Mouse (Mus musculus): Measurements from ENCODE around the gene Olfr93.
"Not testable (repeated sequence)": the region's sequence is repeated elsewhere in the genome, so short reads cannot be mapped to it uniquely, and the experiment has no call there.

Gene Olfr93

DNA sequence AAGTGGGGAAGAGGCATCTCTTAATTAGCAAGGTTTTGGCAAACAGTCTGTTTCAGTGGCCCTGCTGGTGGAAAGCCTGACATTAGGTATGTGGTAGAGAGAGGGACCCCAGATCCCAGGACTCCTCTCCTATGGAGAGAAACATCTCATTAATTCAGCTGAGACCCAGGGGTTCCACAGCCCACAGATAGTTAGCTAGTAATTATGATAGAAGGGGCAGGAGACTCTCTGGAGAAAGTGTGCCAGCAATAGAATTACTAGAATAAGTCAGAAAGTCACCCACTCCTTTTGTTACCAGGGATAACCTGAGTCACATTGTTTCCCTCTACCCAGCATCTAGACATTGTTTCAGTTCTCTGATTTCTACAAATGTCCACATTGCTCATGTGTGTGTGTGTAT lies at the start of gene Olfr93:
TSS of gene Olfr93 (minus strand) at position 101 of the 400 bp plus-strand sequence.
- no peak for DNase-seq (ENCODE audit: low read depth, low spot score)

DNA sequence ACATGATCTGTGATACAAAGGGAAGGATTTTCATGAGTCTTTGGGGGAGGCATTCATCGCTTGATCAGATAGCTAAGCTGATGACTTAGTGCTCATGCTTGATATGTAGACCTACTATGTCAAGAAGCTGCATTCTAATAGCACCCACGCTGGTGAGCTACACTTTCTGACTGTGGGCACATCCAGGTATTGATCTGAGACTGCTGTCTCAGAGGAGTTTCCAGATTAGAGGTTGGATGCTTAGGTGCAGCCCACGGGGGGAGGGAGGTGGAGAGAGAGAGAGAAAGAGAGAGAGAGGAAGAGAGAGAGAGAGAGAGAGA lies 42.6 kb upstream of the Olfr93 start:
- DNase-seq (ENCODE audit: low read depth, low spot score) = no peak

- peak; percentile 83 for DNase-seq (ENCODE audit: low read depth, low spot score)
Measured at GRCm38 (mm10) chr17:37203206-37203916, 42.1 kb upstream of the Olfr93 start.

DNA sequence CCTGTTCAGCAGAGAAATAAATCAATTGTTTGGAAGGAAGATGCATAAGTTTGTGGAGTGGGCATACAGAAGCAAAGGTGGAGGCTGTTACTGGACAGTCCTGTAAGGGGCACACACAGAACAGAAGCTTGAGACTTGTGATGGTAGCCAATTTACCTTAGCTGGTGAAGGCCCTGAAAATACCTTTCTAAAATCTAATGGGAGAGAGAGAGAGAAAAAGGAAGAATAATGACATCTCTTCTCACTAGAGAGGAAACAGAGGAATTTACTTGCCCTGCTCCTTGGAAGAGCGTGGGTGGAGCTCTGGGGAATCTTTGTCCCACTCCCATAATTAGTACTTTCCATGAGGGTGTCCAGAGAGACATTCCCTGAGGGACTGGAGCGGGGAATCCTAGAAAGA lies 39.6 kb upstream of the Olfr93 start, which contains the start of gene Olfr94:
TSS of gene Olfr94 (minus strand) at position 101 of the 400 bp plus-strand sequence.
- no peak for DNase-seq (ENCODE audit: low read depth, low spot score)

GRCm38 (mm10) chr17:37196845-37197724 lies 35.8 kb upstream of the Olfr93 start:
- peak; percentile 48 for DNase-seq (ENCODE audit: low read depth, low spot score)

GRCm38 (mm10) chr17:37194782-37195181 lies 33.5 kb upstream of the Olfr93 start:
- DNase-seq (ENCODE audit: low read depth, low spot score) = no peak

DNA sequence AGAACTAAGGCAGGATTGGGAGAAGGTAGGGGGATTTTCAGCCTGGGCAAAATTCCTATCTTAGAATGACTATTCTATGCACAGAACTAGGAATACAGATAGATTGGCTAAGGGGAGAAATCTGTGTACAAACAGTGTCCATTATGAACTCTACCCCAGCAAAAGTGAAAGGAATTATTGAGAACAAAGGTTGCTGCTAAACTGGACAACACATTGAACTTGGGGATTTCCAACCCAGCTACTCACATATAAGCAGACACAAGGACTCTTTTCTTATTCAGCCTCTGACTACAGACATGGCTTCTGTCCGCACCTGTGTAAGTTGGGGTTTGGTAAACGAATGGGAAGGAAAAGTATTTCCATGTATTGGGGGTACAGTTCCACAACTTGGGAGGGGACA lies 32.4 kb upstream of the Olfr93 start, which contains the start of gene Ubd:
TSS of gene Ubd (plus strand) at position 237 of the 400 bp plus-strand sequence.
- no peak for DNase-seq (ENCODE audit: low read depth, low spot score)

- DNase-seq (ENCODE audit: low read depth, low spot score) = no peak
Measured at GRCm38 (mm10) chr17:37193032-37193431, 31.7 kb upstream of the Olfr93 start.

GRCm38 (mm10) chr17:37190711-37191110 lies 29.4 kb upstream of the Olfr93 start:
- peak; percentile 78 for DNase-seq (ENCODE audit: low read depth, low spot score)

GRCm38 (mm10) chr17:37185474-37185873 lies 24.2 kb upstream of the Olfr93 start:
- no peak for DNase-seq (ENCODE audit: low read depth, low spot score)

GRCm38 (mm10) chr17:37131366-37131765 lies 29.9 kb downstream of the Olfr93 start:
- DNase-seq (ENCODE audit: low read depth, low spot score) = not testable (repeated sequence)

- no peak for DNase-seq (ENCODE audit: low read depth, low spot score)
Measured at GRCm38 (mm10) chr17:37119988-37120387, 41.3 kb downstream of the Olfr93 start, which contains the start of gene Olfr92. Gene Olfr92 (minus strand): TSS chr17:37120088.

DNA sequence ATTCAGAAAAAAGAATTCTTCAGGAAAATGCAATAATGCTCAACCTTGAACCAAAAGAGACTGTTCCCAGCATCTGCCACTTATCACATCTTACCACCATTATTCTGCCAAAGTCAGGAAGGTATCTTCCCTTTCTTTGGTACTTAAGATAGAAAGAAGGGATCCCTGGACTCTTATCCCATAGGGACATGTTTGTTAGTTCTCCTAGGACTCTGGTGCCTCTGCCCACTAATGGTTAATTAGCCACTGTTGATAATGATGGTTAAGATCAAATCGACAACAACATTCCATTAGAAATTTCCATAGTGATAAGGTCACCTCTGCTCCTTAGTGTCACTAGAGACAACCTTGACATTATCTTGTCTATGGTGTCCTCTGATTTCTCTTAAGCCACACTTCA lies 63.1 kb downstream of the Olfr93 start, which contains the start of gene Olfr91:
TSS of gene Olfr91 (minus strand) at position 101 of the 400 bp plus-strand sequence.
- no peak for DNase-seq (ENCODE audit: low read depth, low spot score)

DNA sequence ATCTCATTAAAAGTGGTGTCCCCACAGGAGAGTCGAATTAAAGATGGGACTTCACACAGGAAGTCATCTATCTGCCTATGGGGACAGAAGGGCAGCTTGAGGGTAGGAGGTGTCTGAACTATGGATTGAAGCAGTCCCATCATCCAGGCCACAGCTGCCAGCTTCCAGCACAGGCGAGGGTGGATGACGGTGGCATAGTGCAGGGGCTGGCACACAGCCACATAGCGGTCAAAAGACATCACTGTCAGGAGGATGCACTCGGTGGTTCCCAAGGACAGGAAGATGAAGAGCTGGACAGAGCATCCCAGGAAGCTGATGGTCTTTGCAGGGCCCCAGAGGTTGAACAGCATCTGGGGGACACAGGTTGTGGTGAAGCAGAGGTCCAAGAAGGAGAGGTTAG lies 68.0 kb downstream of the Olfr93 start:
- DNase-seq (ENCODE audit: low read depth, low spot score) = no peak

DNA sequence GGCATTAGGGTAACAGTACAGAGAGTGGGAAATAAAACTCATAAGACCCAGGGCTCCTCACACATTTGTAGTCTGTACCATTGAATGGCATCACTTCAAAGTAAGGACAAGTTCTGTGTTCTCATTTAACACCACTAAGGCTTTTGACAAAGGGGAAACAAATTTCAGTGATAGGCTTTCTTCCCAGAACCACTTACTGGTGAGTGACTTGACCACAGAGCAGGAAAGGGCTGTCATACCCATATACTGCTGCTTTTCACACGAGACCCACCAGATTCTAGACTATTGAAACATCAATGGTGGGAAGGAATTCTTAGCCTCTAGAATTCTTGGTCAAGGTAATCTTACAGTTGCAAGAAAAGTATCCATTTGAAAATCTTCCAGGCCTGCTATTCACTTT lies 69.1 kb downstream of the Olfr93 start:
- no peak for DNase-seq (ENCODE audit: low read depth, low spot score)

All from R1 (cell line).